In genomic region chr10:43817522-43818198, GRCm38 (mm10) we compare ENCODE assay signal across 28 mouse cellular contexts.
DNase-seq lines count a peak whose midpoint lies in the region; ATAC-seq and TF ChIP-seq lines count a peak whose summit lies in the region.
"Had no signal": no experiment of that assay in that cellular context is flagged by ENCODE, and none has a peak within 500 bp of the region (broad histone marks: within the 10 kb centered on the region; RNA-seq: fewer than 3 reads in every experiment).

No protein-coding gene starts in this region.

- H3K9me3 ChIP-seq in heart, embryonic 10.5 days, result no peaks in the 10 kb centered on the region
- H3K9me3 ChIP-seq in liver, postnatal 0 days (ENCODE audit: low read length), result no peaks in the 10 kb centered on the region
- H3K9me3 ChIP-seq: embryonic facial prominence, embryonic 13.5 days; embryonic facial prominence, embryonic 15.5 days; forebrain, embryonic 10.5 days; forebrain, embryonic 12.5 days; G1E had no signal

- no peaks in the 10 kb centered on the region for H3K27me3 ChIP-seq in heart, embryonic 10.5 days (ENCODE audit: insufficient read depth, poor library complexity, severe bottlenecking)
- H3K27me3 ChIP-seq in liver, postnatal 0 days (ENCODE audit: insufficient read depth, low read length), result no peaks in the 10 kb centered on the region
- H3K27me3 ChIP-seq: embryonic facial prominence, embryonic 13.5 days; embryonic facial prominence, embryonic 15.5 days; forebrain, embryonic 12.5 days; Patski had no signal

- H3K36me3 ChIP-seq in heart, embryonic 10.5 days, result no peaks in the 10 kb centered on the region
- no peaks in the 10 kb centered on the region for H3K36me3 ChIP-seq in liver, postnatal 0 days (replicated peaks; ENCODE audit: insufficient read depth, low read length)
- H3K36me3 ChIP-seq: embryonic facial prominence, embryonic 13.5 days; embryonic facial prominence, embryonic 15.5 days; forebrain, embryonic 10.5 days; forebrain, embryonic 12.5 days; G1E had no signal

- ATAC-seq in liver, postnatal 0 days, result no peak
- ATAC-seq: activated CD4-positive, CD25-positive, alpha-beta regulatory T cell, adult 4 months; forebrain, embryonic 14.5 days; forebrain, embryonic 16.5 days; Patski had no signal

- TF ChIP-seq CTCF in liver, postnatal 0 days (IDR thresholded peaks at IDR 0.05; ENCODE audit: low read depth), result no peak
- TF ChIP-seq CTCF in bone marrow, adult 2 months (IDR thresholded peaks at IDR 0.05; ENCODE audit: control insufficient read depth, insufficient read depth, low read length), result no peak

- H3K4me3 ChIP-seq in heart, embryonic 10.5 days, result no peak overlapping the region
- no peak overlapping the region for H3K4me3 ChIP-seq in liver, postnatal 0 days (ENCODE audit: low read depth, low read length)
- no peak overlapping the region for H3K4me3 ChIP-seq in bone marrow, adult 2 months (replicated peaks; ENCODE audit: control insufficient read depth, low read depth, low read length)
- H3K4me3 ChIP-seq: embryonic facial prominence, embryonic 13.5 days; embryonic facial prominence, embryonic 15.5 days; erythroblast, embryonic 14.5 days; forebrain, embryonic 10.5 days; forebrain, embryonic 12.5 days had no signal

- no peak overlapping the region for H3K27ac ChIP-seq in heart, embryonic 10.5 days
- H3K27ac ChIP-seq in liver, postnatal 0 days (ENCODE audit: low read depth), result peak overlapping the region; percentile 25; the same call in 1 of the 2 replicates
- peak overlapping the region; percentile 72 for H3K27ac ChIP-seq in bone marrow, adult 2 months (ENCODE audit: control insufficient read depth, insufficient read depth, low read depth, low read length, poor library complexity)
- H3K27ac ChIP-seq: embryonic facial prominence, embryonic 13.5 days; embryonic facial prominence, embryonic 15.5 days; forebrain, embryonic 10.5 days; forebrain, embryonic 12.5 days had no signal

- WGBS in heart, embryonic 10.5 days, result 80% methylated on average over 9 of the region's 9 CpGs
- WGBS in liver, postnatal 0 days (ENCODE audit: insufficient replicate concordance), result 80% methylated on average over 9 of the region's 9 CpGs
- WGBS in bone marrow, adult 2 months, result 74% methylated on average over 9 of the region's 9 CpGs

- peak; percentile 40 for DNase-seq in heart, adult 11 months
- DNase-seq in heart, embryonic 10.5 days (ENCODE audit: low spot score), result no peak
- DNase-seq in liver, postnatal 0 days, result no peak
- no peak for DNase-seq in liver
- DNase-seq in spleen, postnatal 36 days (ENCODE audit: low spot score in 2 of 2), result peak; percentile 21 to 43
- no peak for DNase-seq in spleen, adult 12 weeks (ENCODE audit: low spot score)
- DNase-seq in kidney, adult 9 months, result no peak
- DNase-seq: adrenal gland, adult 8-10 months; adrenal gland, postnatal 14 days; adrenal gland, postnatal 36 days; cerebellum, adult 11 months; cerebellum, adult 18-20 months; cerebellum, adult 8-10 months; cerebellum, adult 9-11 months; cerebellum, postnatal 14 days; cerebellum, postnatal 36 days; embryo, embryonic 11 days had no signal

- no peak for TF ChIP-seq EP300 in liver, postnatal 0 days (IDR thresholded peaks at IDR 0.05; ENCODE audit: low read depth)

- no peak overlapping the region for H3K9ac ChIP-seq in liver, postnatal 0 days (replicated peaks)
- H3K9ac ChIP-seq: embryonic facial prominence, embryonic 13.5 days; embryonic facial prominence, embryonic 15.5 days; forebrain, embryonic 12.5 days had no signal

- no peak overlapping the region for H3K4me2 ChIP-seq in liver, postnatal 0 days (ENCODE audit: low read depth, low read length)
- H3K4me2 ChIP-seq: embryonic facial prominence, embryonic 13.5 days; embryonic facial prominence, embryonic 15.5 days; forebrain, embryonic 12.5 days had no signal

- H3K4me1 ChIP-seq in heart, embryonic 10.5 days, result no peaks in the 10 kb centered on the region
- peaks cover 3% of the 10 kb centered on the region; the same call in 1 of the 2 replicates for H3K4me1 ChIP-seq in liver, postnatal 0 days (ENCODE audit: insufficient read depth)
- H3K4me1 ChIP-seq in bone marrow, adult 2 months (ENCODE audit: control insufficient read depth, insufficient read depth, low read length), result peaks cover 4% of the 10 kb centered on the region
- H3K4me1 ChIP-seq: embryonic facial prominence, embryonic 13.5 days; embryonic facial prominence, embryonic 15.5 days; forebrain, embryonic 10.5 days; forebrain, embryonic 12.5 days had no signal

- no peak for TF ChIP-seq POLR2A in bone marrow, adult 2 months (IDR thresholded peaks at IDR 0.05; ENCODE audit: borderline replicate concordance, control insufficient read depth, low read depth, low read length)

Comparison
In these comparisons a context has a peak if more than half of its experiments do, and no peak if none do; other contexts are left out.
1. DNase-seq: peak in heart, adult 11 months (single experiment) and spleen, postnatal 36 days (2 of 2); none in heart, embryonic 10.5 days (single experiment), liver, postnatal 0 days (single experiment), liver (single experiment), spleen, adult 12 weeks (single experiment) and kidney, adult 9 months (single experiment).